Mouse (Mus musculus) myocyte (in vitro differentiated cells): Measurements from ENCODE around the gene Fto. TPM values are rescaled to one million over a fixed set of nuclear protein-coding genes. Genes with fewer than 3 reads are reported as not detected.

Experiments
- H3K27me3 ChIP-seq: one replicate; pipeline ENCODE4 v1.6.1; 2011; ENCODE audit not compliant: control insufficient read depth, insufficient read depth, insufficient read length
- H3K36me3 ChIP-seq: one replicate; pipeline ENCODE4 v1.6.1; 2011; ENCODE audit not compliant: control insufficient read depth, insufficient read depth
- H3K4me2 ChIP-seq: one replicate; pipeline ENCODE4 v1.6.1; 2011; ENCODE audit warnings: low read depth, control low read depth
- H3K4me3 ChIP-seq: one replicate; pipeline ENCODE4 v1.5.1; 2011; ENCODE audit warnings: mild to moderate bottlenecking, control low read depth, moderate library complexity
- H3K79me2 ChIP-seq: one replicate; pipeline ENCODE4 v1.6.1; 2011; ENCODE audit not compliant: control insufficient read depth, insufficient read depth
- H3ac ChIP-seq: one replicate; pipeline ENCODE4 v1.6.1; 2011; ENCODE audit not compliant: control insufficient read depth, insufficient read length
- CEBPB ChIP-seq: IDR thresholded peaks from 2 replicates; pipeline ENCODE4 v1.6.1; 2011; ENCODE audit warnings: mild to moderate bottlenecking, moderate library complexity; ENCODE audit not compliant: poor library complexity, insufficient read depth, severe bottlenecking
- E2F4 ChIP-seq: IDR thresholded peaks from one replicate; pipeline ENCODE4 v1.6.1; 2011; ENCODE audit warnings: mild to moderate bottlenecking, control low read depth, moderate library complexity; ENCODE audit not compliant: insufficient read depth
- MAX ChIP-seq: IDR thresholded peaks from one replicate; pipeline ENCODE4 v1.6.1; 2011; ENCODE audit warnings: low read depth, mild to moderate bottlenecking, control low read depth
- MYOD1 ChIP-seq, 3 experiments: IDR thresholded peaks; one replicate each; pipeline ENCODE4 v1.6.1; 2011; ENCODE audit warnings: control low read depth in 2 of 3, low read depth in 2 of 3, mild to moderate bottlenecking in 2 of 3, moderate library complexity in 1 of 3; ENCODE audit not compliant: insufficient read length in 2 of 3, control insufficient read depth in 1 of 3
- MYOG ChIP-seq, 3 experiments: IDR thresholded peaks; one replicate each; pipeline ENCODE4 v1.6.1; 2011; ENCODE audit warnings: control low read depth in 2 of 3, low read depth in 2 of 3, mild to moderate bottlenecking in 2 of 3; ENCODE audit not compliant: insufficient read length in 2 of 3, control insufficient read depth in 1 of 3, insufficient read depth in 1 of 3
- POLR2A ChIP-seq: IDR thresholded peaks from one replicate; pipeline ENCODE4 v1.6.1; 2011; ENCODE audit warnings: low read depth, mild to moderate bottlenecking, control low read depth, moderate library complexity; ENCODE audit not compliant: insufficient read length
- POLR2AphosphoS2 ChIP-seq: IDR thresholded peaks from one replicate; pipeline ENCODE4 v1.6.1; 2011; ENCODE audit warnings: low read depth, control low read depth; ENCODE audit not compliant: insufficient read length
- REST ChIP-seq: IDR thresholded peaks from one replicate; pipeline ENCODE4 v1.6.1; 2011; ENCODE audit warnings: mild to moderate bottlenecking, control low read depth, moderate library complexity; ENCODE audit not compliant: insufficient read depth, insufficient read length
- SRF ChIP-seq: IDR thresholded peaks from one replicate; pipeline ENCODE4 v1.6.1; 2011; ENCODE audit warnings: low read depth; ENCODE audit not compliant: control insufficient read depth, insufficient read length
- TCF12 ChIP-seq: IDR thresholded peaks from one replicate; pipeline ENCODE4 v1.6.1; 2011; ENCODE audit warnings: mild to moderate bottlenecking, control low read depth; ENCODE audit not compliant: poor library complexity, insufficient read depth, severe bottlenecking
- TCF3 ChIP-seq: IDR thresholded peaks from one replicate; pipeline ENCODE4 v1.6.1; 2011; ENCODE audit warnings: low read depth, control low read depth; ENCODE audit not compliant: insufficient read length
- USF1 ChIP-seq: IDR thresholded peaks from one replicate; pipeline ENCODE4 v1.6.1; 2011; ENCODE audit warnings: low read depth, mild to moderate bottlenecking, control low read depth, moderate library complexity
- polyA plus RNA-seq: library from polyadenylated mRNA; unstranded; fragments of >200 nt; fragmentation: generic; extraction: Trizol; gene quantifications from one replicate; pipeline ENCODE4 v1.2.1, GENCODE M21; 2012; ENCODE audit warnings: missing spikeins

The Fto gene
- polyA plus RNA-seq, 1 experiment, result 74.1 TPM

DNA sequence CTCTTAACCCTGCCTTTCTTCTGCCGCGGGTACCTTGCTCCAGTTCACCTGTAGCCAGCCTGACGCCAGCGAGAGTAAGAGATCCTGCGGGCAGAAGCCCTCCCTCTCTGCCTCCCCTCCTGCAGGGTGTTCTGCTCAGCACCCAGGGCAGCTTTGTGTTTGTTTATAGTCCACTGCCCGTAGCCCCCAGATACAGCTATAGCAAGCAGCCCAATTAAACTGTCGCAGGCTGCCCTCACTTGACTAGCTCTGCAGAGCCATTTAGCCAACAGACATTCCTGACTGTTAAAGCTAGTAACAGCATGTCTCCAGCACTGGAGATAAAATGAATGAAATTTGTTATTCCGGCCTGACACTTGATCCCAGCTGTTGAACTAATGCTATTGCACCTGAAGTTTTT lies 233.3 kb downstream of the Fto start:
- Histone ChIP-seq H3K4me3 (no peak overlapping the region), H3K4me2 (no peak overlapping the region), H3K79me2 (no peaks in the 10 kb centered on the region), H3K36me3 (no peaks in the 10 kb centered on the region), H3K27me3 (no peaks in the 10 kb centered on the region), H3ac (no peak overlapping the region)
- no peak for TF ChIP-seq MYOG (IDR thresholded peaks at IDR 0.05; ENCODE audit: control insufficient read depth in 1 of 3, insufficient read depth in 1 of 3, insufficient read length in 2 of 3, low read depth in 2 of 3)
- TF ChIP-seq USF1, result no peak

DNA sequence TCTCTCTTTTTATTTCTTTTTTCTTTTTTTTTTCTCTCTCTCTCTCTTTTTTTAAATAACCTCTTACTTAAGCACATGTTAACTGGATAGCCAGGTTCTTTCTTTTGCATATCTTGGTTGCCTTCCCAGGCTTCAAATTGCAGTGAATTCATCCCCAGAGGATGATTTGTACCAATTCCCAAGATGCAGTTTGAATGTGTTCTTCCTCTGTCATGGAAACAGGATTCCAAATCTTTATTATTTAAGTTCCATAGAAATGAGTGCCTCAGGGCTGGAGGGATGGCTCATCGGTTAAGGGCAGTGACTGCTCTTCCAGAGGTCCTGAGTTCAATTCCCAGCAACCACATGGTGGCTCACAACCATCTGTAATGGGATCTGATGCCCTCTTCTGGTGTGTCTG lies 236.8 kb downstream of the Fto start:
- H3K27me3 ChIP-seq, result no peaks in the 10 kb centered on the region
- TF ChIP-seq TCF3 (no peak), CEBPB (no peak), POLR2AphosphoS2 (no peak), TCF12 (no peak), MYOD1 (IDR thresholded peaks at IDR 0.05; ENCODE audit: control insufficient read depth in 1 of 3, insufficient read length in 2 of 3, low read depth in 2 of 3) (no peak), MYOG (IDR thresholded peaks at IDR 0.05; ENCODE audit: control insufficient read depth in 1 of 3, insufficient read depth in 1 of 3, insufficient read length in 2 of 3, low read depth in 2 of 3) (no peak), MAX (no peak), USF1 (no peak), E2F4 (no peak), POLR2A (no peak), REST (no peak), SRF (no peak)
- no peak overlapping the region for H3ac ChIP-seq
- no peaks in the 10 kb centered on the region for H3K36me3 ChIP-seq
- no peaks in the 10 kb centered on the region for H3K79me2 ChIP-seq
- no peak overlapping the region for H3K4me2 ChIP-seq
- H3K4me3 ChIP-seq, result no peak overlapping the region

DNA sequence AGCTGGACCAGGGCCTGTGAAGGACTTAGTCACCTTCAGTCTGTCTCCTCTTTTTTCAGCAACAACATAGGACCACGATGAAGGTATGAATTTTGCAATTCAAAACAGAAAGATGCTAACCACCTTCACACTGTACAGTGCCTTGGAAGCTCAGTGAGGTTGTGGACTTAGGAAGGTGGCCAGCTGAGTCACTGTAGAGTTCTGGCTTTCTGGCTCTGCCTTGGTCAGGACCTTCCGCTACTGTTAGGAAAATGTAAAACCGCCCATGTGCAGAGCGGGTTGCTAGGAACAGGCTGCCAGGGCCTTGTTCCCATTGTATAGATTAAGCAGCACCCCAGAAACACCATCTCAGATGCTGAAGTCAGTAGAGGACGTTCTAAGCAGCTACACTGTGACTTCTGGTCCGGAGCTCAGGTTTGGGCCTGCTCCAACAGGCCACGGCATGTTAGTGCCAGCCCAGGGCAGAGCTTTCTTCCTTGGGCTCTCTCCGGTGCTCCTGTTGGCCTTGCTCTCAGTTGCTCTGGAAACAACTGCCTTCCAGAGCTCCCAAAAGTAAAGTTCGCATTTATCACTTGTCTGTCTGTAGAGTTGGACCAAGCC lies 237.9 kb downstream of the Fto start:
- Histone ChIP-seq H3K4me3 (no peak overlapping the region), H3K27me3 (no peaks in the 10 kb centered on the region), H3K4me2 (no peak overlapping the region), H3ac (no peak overlapping the region), H3K36me3 (no peaks in the 10 kb centered on the region), H3K79me2 (no peaks in the 10 kb centered on the region)
- TF ChIP-seq TCF3 (no peak), POLR2A (no peak), MAX (no peak), E2F4 (no peak), MYOG (IDR thresholded peaks at IDR 0.05; ENCODE audit: control insufficient read depth in 1 of 3, insufficient read depth in 1 of 3, insufficient read length in 2 of 3, low read depth in 2 of 3) (no peak), REST (no peak), SRF (no peak), POLR2AphosphoS2 (no peak)

DNA sequence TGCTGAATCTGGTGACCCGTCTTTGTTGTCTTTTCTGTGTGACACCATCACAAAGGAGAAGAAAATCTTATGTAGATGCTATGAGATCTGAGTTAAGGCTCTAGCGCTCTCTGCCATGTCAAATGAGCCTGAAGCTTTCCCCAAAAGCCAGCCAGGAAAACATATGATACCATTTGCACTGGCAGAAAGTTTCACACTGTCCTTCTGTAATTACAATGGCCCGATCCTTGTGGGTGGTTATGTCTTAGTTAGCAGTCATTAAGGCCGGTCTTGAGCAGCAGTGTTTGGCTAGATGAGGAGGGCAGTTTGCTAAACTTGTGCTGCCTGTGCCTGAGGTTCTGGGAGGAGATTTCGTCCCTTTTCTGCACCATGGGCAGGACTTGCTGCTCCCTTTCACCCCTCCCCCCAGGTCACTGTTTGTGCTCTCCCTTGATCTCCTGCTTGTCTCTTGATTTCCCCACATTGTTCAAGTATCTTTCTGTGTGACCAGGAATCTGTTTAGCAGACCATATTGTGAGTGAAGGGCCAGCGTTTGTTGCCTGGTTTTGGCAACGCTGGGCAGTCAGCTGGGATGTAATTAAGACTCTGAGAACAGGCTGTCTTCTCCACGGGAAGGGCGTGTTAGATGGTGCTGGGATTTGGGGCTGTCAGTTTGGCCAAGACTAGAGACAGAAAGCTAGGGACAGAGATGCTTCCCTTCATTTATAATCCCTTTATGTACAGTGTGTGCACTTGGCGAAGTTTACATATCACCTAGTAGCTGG lies 238.6 kb downstream of the Fto start:
- Histone ChIP-seq H3K4me3 (no peak overlapping the region), H3K36me3 (no peaks in the 10 kb centered on the region), H3ac (no peak overlapping the region), H3K4me2 (no peak overlapping the region), H3K27me3 (no peaks in the 10 kb centered on the region), H3K79me2 (no peaks in the 10 kb centered on the region)
- TF ChIP-seq TCF12 (no peak), MAX (no peak), POLR2AphosphoS2 (no peak), E2F4 (no peak), MYOG (IDR thresholded peaks at IDR 0.05; ENCODE audit: control insufficient read depth in 1 of 3, insufficient read depth in 1 of 3, insufficient read length in 2 of 3, low read depth in 2 of 3) (peak in 1 of 3 experiments; percentile 5)

DNA sequence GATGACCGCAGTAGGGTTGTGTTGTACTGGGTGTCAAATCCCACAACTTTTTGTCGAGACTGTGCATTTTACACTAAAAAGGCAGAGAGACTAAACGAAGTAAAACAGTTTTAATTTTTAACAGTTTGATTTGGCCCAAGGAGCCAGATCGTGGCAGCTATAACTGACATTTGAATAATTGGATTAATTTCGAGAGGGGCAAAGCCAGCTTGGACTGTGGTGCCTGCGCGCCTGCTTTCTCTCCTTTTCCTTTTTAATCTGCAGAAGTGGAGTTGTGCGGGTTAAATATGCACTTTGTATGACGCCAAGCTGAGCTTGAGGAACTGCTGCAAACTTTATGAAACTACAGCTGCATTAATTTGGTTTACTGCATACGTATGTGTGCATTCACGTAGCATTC lies 239.3 kb downstream of the Fto start:
- Histone ChIP-seq H3K4me3 (no peak overlapping the region), H3K4me2 (no peak overlapping the region), H3K36me3 (no peaks in the 10 kb centered on the region), H3ac (no peak overlapping the region), H3K27me3 (no peaks in the 10 kb centered on the region), H3K79me2 (no peaks in the 10 kb centered on the region)
- TF ChIP-seq POLR2A (no peak), MAX (no peak), TCF12 (no peak), POLR2AphosphoS2 (no peak), TCF3 (no peak), MYOG (IDR thresholded peaks at IDR 0.05; ENCODE audit: control insufficient read depth in 1 of 3, insufficient read depth in 1 of 3, insufficient read length in 2 of 3, low read depth in 2 of 3) (no peak), CEBPB (no peak), MYOD1 (IDR thresholded peaks at IDR 0.05; ENCODE audit: control insufficient read depth in 1 of 3, insufficient read length in 2 of 3, low read depth in 2 of 3) (no peak), USF1 (no peak), REST (no peak), SRF (no peak), E2F4 (no peak)
